Mouse (Mus musculus) limb, embryonic 15.5 days (tissue): ENCODE data around the gene Trmt2a. TPM values are rescaled to one million over a fixed set of nuclear protein-coding genes. Genes with fewer than 3 reads are reported as not detected.
"Not testable (repeated sequence)": the region's sequence is repeated elsewhere in the genome, so short reads cannot be mapped to it uniquely, and the experiment has no call there.

Experiments
- ATAC-seq: fragments of 200-750 bp; cut with Nextera tagmentation; 2 replicates; pipeline ENCODE4 v1.8.0; 2017; ENCODE audit warnings: low read depth, moderate TSS enrichment; ENCODE audit not compliant: insufficient number of reproducible peaks, low FRiP score, low TSS enrichment
- H3K27ac ChIP-seq: fragments of 300-500 bp; sonication (generic); 2 replicates; pipeline ENCODE4 v1.5.1; 2015; ENCODE audit warnings: moderate library complexity, mild to moderate bottlenecking, inconsistent platforms
- H3K27me3 ChIP-seq: fragments of 300-500 bp; sonication (generic); 2 replicates; pipeline ENCODE4 v1.6.1; 2015; ENCODE audit warnings: inconsistent platforms
- H3K36me3 ChIP-seq: fragments of 300-500 bp; sonication (generic); 2 replicates; pipeline ENCODE4 v1.6.1; 2015; ENCODE audit warnings: inconsistent platforms
- H3K4me1 ChIP-seq: fragments of 300-500 bp; sonication (generic); 2 replicates; pipeline ENCODE4 v1.6.1; 2015; ENCODE audit warnings: inconsistent platforms
- H3K4me2 ChIP-seq: fragments of 300-500 bp; sonication (generic); 2 replicates; pipeline ENCODE4 v1.6.1; 2015; ENCODE audit warnings: mild to moderate bottlenecking, inconsistent platforms
- H3K4me3 ChIP-seq: fragments of 300-500 bp; sonication (generic); 2 replicates; pipeline ENCODE4 v1.5.1; 2015; ENCODE audit warnings: mild to moderate bottlenecking, inconsistent platforms
- H3K9ac ChIP-seq: fragments of 300-500 bp; sonication (generic); 2 replicates; pipeline ENCODE4 v1.6.1; 2015; ENCODE audit warnings: inconsistent platforms
- H3K9me3 ChIP-seq: fragments of 300-500 bp; sonication (generic); 2 replicates; pipeline ENCODE4 v1.6.1; 2016; ENCODE audit warnings: inconsistent platforms
- WGBS: fragments of 180-500 bp; shearing (Covaris S2); methylation state at CpG from one replicate; pipeline ENCODE4 v1.1.7; 2015; 5-methylcytosine and 5-hydroxymethylcytosine counted together
- polyA plus RNA-seq: library from polyadenylated mRNA; unstranded; fragments of >200 nt; fragmentation: Nextera tagmentation; extraction: Ambion mirVana; gene quantifications from 2 replicates; pipeline ENCODE4 v1.2.1, GENCODE M21; 2015

Gene Trmt2a
- polyA plus RNA-seq, 1 experiment from 2014 or later, result 110 TPM

DNA sequence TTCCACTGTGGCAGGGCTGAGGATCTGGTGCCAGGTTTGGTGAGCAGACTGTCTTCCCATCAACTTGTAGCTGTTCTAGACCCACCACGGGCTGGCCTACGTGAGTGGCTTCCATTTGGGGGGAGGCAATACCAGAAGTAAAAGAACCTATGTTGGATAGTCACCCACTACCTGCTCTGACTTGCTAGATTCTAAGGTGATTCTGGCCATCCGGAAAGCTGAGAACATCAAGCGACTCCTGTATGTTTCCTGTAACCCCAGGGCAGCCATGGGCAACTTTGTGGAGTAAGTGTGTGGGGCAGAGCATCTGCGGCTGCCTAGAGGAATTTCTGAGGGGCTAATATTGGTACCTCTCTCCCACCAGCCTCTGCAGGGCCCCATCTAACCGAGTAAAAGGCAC is 4.3 kb downstream of the Trmt2a start:
- Histone ChIP-seq H3K36me3 (peaks cover 69% of the 10 kb centered on the region), H3K4me3 (no peak overlapping the region), H3K27ac (no peak overlapping the region), H3K9ac (no peak overlapping the region), H3K4me1 (peaks cover 29% of the 10 kb centered on the region), H3K27me3 (no peaks in the 10 kb centered on the region), H3K4me2 (no peak overlapping the region), H3K9me3 (no peaks in the 10 kb centered on the region)
- 74% methylated on average over 6 of the region's 6 CpGs for WGBS
- ATAC-seq, result no peak

DNA sequence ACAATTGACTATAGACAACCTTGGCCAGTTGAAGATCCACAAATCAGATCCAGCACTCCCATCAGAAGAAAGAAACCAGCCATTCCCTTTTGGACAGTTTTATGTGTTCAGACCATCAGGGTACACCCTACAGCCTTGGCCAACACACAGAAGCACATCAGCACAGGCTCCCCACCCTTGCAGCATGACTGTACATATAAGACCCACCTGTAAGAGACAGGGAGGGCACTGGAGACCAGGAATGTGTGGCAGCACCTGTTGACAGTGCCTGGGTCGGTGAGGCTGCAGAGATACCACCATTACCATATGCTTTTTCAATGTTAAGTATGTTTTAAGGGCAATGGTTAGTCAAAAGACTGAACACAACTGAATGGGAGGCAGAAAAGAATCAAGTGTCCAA is 5.4 kb downstream of the Trmt2a start:
- H3K9ac ChIP-seq, result no peak overlapping the region
- peaks cover 29% of the 10 kb centered on the region for H3K4me1 ChIP-seq
- peaks cover 80% of the 10 kb centered on the region for H3K36me3 ChIP-seq

DNA sequence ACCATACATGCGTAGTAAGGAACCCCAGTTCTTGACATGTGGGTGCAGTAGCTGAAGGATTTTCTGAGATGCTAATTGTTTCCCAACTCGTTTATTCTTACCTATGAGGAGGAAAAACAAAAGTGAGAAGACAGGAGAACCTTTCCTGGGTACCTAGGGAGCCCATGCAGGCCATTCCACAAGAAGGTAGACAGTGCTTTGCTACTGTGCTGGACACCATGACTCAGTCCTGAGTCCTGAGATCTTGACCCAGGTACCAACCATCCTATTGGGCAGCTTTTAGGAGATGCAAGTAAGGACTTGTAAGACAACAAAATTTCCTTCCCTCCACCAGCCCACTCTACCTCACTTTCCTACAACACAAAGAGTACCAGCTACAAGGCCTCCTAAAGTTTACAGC is 9.7 kb downstream of the Trmt2a start, which contains the start of gene Gm49776:
Gene Gm49776, minus strand, starts transcription at position 101 of the 400 bp plus-strand sequence.
- Histone ChIP-seq H3K27me3 (no peaks in the 10 kb centered on the region), H3K9me3 (no peaks in the 10 kb centered on the region), H3K4me1 (no peaks in the 10 kb centered on the region), H3K36me3 (peaks cover 91% of the 10 kb centered on the region), H3K4me3 (no peak within 1 kb of the TSS), H3K4me2 (no peak within 1 kb of the TSS), H3K27ac (no peak within 1 kb of the TSS), H3K9ac (no peak within 1 kb of the TSS)
- WGBS, result 90% methylated on average over 2 of the region's 2 CpGs
- ATAC-seq, result no peak

More for the DNA sequence above, 5.4 kb downstream of the Trmt2a start:
- Histone ChIP-seq H3K4me3 (no peak overlapping the region), H3K9me3 (no peaks in the 10 kb centered on the region), H3K4me2 (no peak overlapping the region), H3K27ac (no peak overlapping the region), H3K27me3 (no peaks in the 10 kb centered on the region)
- no peak for ATAC-seq
- 86% methylated on average over 1 of the region's 1 CpGs for WGBS

DNA sequence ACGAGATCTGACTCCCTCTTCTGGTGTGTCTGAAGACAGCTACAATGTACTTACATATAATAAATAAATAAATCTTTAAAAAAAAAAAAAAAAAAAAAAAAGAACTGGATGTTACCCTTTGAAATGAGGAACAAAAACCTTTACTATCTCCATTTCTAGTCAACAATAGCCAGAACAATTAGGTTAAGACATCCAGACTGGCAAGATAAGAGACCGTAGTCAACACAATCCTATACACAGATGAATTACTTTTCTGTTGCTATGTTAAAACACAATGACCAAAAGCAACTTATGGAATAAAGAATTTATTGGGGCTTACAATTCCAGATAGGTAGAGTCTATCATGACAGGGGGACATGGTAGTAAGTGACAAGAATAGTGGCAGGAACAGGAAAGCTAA is 16.5 kb downstream of the Trmt2a start:
- H3K4me3 ChIP-seq, result no peak overlapping the region
- H3K4me1 ChIP-seq, result no peaks in the 10 kb centered on the region
- ATAC-seq, result no peak
- no peaks in the 10 kb centered on the region for H3K27me3 ChIP-seq
- H3K4me2 ChIP-seq, result no peak overlapping the region
- H3K27ac ChIP-seq, result no peak overlapping the region
- H3K36me3 ChIP-seq, result peaks cover 80% of the 10 kb centered on the region
- 78% methylated on average over 2 of the region's 2 CpGs for WGBS
- H3K9me3 ChIP-seq, result no peaks in the 10 kb centered on the region
- no peak overlapping the region for H3K9ac ChIP-seq

DNA sequence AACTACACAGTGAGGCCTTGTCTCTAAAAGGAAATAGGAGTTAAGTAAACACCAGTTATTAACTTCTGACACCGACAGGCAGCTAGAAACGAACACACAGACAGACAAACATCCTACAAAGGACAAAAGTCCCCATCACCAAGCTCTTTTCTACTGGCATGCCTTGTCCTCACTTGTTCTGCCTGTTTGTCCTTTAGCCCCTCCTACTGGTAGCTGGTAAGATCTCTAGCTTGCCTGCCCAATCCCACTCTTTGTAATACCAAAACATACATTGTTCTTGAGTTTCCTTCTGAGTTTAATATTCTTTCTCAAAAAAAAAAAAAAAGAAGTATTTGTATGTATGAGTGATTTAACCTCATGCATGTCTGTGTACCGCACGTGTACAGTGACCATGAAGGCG is 19.7 kb downstream of the Trmt2a start:
- Histone ChIP-seq H3K4me3 (no peak overlapping the region), H3K36me3 (peaks cover 84% of the 10 kb centered on the region), H3K27ac (no peak overlapping the region), H3K9ac (no peak overlapping the region), H3K9me3 (no peaks in the 10 kb centered on the region), H3K4me2 (no peak overlapping the region), H3K27me3 (no peaks in the 10 kb centered on the region), H3K4me1 (no peaks in the 10 kb centered on the region)
- WGBS, result 91% methylated on average over 5 of the region's 5 CpGs
- no peak for ATAC-seq

DNA sequence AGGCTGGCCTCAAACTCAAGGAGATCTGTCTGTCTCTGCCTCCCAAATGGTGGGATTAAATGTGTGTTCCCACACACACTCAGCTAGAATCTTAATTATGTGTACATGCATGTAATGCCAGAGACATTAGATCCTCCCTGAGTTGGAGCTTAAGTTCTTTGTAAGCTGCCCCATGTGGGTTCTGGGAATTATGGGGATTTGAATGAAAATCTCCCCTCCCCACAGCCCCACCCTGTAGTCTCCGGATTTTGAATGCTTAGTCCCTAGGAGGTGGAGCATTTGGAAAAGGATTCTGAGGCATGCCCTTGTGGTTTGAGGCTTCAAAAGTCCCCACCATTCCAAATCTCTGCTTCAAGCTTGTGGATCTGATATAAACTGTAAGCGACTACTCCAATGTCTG is 26.7 kb downstream of the Trmt2a start:
- H3K4me1 ChIP-seq, result no peaks in the 10 kb centered on the region
- no peak overlapping the region for H3K27ac ChIP-seq
- no peak overlapping the region for H3K9ac ChIP-seq
- 77% methylated on average over 2 of the region's 2 CpGs for WGBS
- no peak for ATAC-seq
- H3K27me3 ChIP-seq, result no peaks in the 10 kb centered on the region
- no peaks in the 10 kb centered on the region for H3K9me3 ChIP-seq
- peaks cover 91% of the 10 kb centered on the region for H3K36me3 ChIP-seq
- no peak overlapping the region for H3K4me3 ChIP-seq
- H3K4me2 ChIP-seq, result no peak overlapping the region

DNA sequence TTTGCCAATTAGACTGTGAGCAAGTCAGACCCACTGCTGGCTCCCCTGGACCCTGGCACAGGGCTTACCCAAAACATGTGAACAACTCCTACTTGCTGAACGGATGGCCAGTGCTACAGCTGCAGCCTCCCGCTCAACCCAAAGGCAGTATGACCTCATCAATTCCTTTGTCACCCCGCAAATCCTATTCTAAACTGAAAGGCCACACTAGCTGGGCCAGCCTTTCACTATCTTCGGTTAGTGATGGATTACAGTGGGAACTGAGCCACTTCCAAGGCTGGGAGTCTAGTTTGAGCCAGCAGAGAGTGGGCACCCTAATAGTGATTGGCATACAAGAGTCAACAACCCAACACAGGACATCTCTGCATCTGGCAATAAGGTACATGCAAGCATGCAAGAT is 39.7 kb downstream of the Trmt2a start:
- peak overlapping the region; percentile 95 for H3K9ac ChIP-seq
- peak overlapping the region; percentile 94 for H3K27ac ChIP-seq
- peak overlapping the region; percentile 83 for H3K4me3 ChIP-seq
- no peak for ATAC-seq
- H3K4me1 ChIP-seq, result peaks cover 25% of the 10 kb centered on the region
- H3K4me2 ChIP-seq, result peak overlapping the region; percentile 78
- H3K36me3 ChIP-seq, result peaks cover 24% of the 10 kb centered on the region
- no peaks in the 10 kb centered on the region for H3K27me3 ChIP-seq
- 0% methylated on average over 4 of the region's 4 CpGs for WGBS
- H3K9me3 ChIP-seq, result no peaks in the 10 kb centered on the region

DNA sequence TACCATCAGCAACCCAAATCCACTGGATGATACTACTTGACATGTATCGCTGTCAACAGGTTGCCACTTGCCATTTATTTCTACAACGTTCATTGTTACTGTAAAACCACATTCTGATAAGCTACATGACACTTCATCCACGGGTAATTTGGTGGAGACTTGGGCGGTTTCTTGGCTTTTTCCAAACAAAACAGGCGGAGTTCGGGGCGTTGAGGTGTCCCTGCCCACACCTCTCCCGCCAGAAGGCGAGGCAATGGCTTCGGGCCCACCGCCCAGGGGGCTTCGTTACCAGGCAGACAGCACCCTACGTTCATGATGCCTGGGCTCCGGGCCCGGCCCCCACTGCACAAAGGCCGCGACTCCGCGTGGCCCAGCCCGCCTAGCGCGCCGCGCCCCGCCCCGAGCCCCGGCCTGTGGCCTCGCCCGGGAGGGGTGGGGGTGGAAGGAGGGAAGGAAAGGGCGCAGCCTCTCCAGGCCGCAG is 40.1 kb downstream of the Trmt2a start:
- H3K9ac ChIP-seq, result peak overlapping the region; percentile 95
- H3K27me3 ChIP-seq, result no peaks in the 10 kb centered on the region
- peaks cover 25% of the 10 kb centered on the region for H3K4me1 ChIP-seq
- H3K4me2 ChIP-seq, result peak overlapping the region; percentile 78
- 2% methylated on average over 30 of the region's 31 CpGs for WGBS
- no peaks in the 10 kb centered on the region for H3K9me3 ChIP-seq
- peak overlapping the region; percentile 83 for H3K4me3 ChIP-seq
- peaks cover 19% of the 10 kb centered on the region for H3K36me3 ChIP-seq
- peak overlapping the region; percentile 94 for H3K27ac ChIP-seq
- ATAC-seq, result peak; percentile 84

DNA sequence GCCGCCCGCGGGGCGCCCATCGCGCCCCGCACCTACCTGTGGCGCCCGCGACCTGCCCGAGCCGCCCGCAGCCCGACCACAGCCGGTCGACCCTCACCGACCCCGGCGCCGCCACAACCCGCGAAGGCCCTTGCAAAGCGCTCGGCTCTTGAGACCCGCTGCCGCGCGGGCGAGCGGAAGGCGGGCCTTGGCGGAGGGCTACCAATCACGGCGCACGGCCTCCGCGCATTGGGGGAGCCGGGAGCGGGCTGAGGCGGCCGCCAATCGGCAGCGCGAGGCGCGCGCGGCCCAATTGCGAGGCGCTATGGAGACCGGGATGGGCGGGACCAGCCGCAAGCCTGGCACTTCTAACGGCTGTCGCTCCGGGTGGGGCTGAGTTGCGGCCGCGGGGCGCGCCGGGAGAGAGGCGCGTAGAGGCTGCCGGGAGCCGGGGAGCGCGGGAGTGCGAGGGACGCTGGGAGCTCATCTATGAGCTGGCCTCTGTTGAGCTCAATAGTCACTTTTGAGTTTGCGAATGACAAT is 40.6 kb downstream of the Trmt2a start, which contains the start of gene Dgcr8:
Gene Dgcr8, minus strand, starts transcription at position 180 of the 522 bp plus-strand sequence.
- Histone ChIP-seq H3K9ac (peak within 1 kb of the TSS; percentile 95), H3K4me2 (peak within 1 kb of the TSS; percentile 78), H3K27ac (peak within 1 kb of the TSS; percentile 94), H3K36me3 (peaks cover 14% of the 10 kb centered on the region), H3K27me3 (no peaks in the 10 kb centered on the region), H3K4me1 (peaks cover 25% of the 10 kb centered on the region), H3K9me3 (no peaks in the 10 kb centered on the region), H3K4me3 (peak within 1 kb of the TSS; percentile 83)
- WGBS, result under 1% methylated on average over 70 of the region's 71 CpGs
- peak; percentile 99 for ATAC-seq

DNA sequence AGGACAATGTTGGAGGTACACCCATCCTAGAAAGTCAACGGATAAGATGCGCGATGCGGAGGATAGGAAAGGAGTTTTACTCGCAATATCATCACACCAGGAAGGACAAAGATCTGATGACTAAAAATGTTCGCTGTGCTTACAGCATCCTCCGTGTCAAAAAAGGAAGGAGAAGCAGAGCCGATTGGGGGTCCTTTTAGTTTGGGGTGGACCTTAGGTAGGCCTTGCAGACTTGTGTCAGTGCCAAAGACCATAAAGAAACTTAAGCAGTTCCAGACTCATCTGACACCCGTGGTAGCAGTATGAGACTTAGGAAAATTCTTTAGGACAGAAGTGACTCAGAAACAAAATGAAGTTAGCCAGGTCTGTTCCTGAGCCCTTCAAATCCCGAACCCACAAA is 41.1 kb downstream of the Trmt2a start:
- peak overlapping the region; percentile 82 for H3K27ac ChIP-seq
- H3K9me3 ChIP-seq, ATAC-seq, H3K27me3 ChIP-seq, H3K9ac ChIP-seq: not testable (repeated sequence)
- H3K4me3 ChIP-seq, result peak overlapping the region; percentile 83
- peaks cover 10% of the 10 kb centered on the region for H3K36me3 ChIP-seq
- H3K4me1 ChIP-seq, result peaks cover 25% of the 10 kb centered on the region
- 1% methylated on average over 10 of the region's 10 CpGs for WGBS
- peak overlapping the region; percentile 32 for H3K4me2 ChIP-seq
